Mouse (Mus musculus) neural tube, embryonic 12.5 days (tissue): Measurements from ENCODE around the gene Tmem129. TPM values are rescaled to one million over a fixed set of nuclear protein-coding genes. Genes with fewer than 3 reads are reported as not detected.

ENCODE experiments used
- ATAC-seq: fragments of 200-750 bp; cut with Nextera tagmentation; 2 replicates; pipeline ENCODE4 v1.8.0; 2017; ENCODE audit warnings: low read depth, mild to moderate bottlenecking, moderate TSS enrichment, moderate library complexity; ENCODE audit not compliant: low FRiP score
- H3K27ac ChIP-seq: fragments of 300-500 bp; sonication (generic); 2 replicates; pipeline ENCODE4 v1.5.1; 2016
- H3K27me3 ChIP-seq: fragments of 300-500 bp; sonication (generic); replicated peaks from 2 replicates; pipeline ENCODE4 v1.6.1; 2016; ENCODE audit warnings: mild to moderate bottlenecking
- H3K36me3 ChIP-seq: fragments of 300-500 bp; sonication (generic); 2 replicates; pipeline ENCODE4 v1.6.1; 2016; ENCODE audit warnings: mild to moderate bottlenecking
- H3K4me1 ChIP-seq: fragments of 300-500 bp; sonication (generic); 2 replicates; pipeline ENCODE4 v1.6.1; 2016
- H3K4me2 ChIP-seq: fragments of 300-500 bp; sonication (generic); replicated peaks from 2 replicates; pipeline ENCODE4 v1.6.1; 2016; ENCODE audit warnings: mild to moderate bottlenecking
- H3K4me3 ChIP-seq: fragments of 300-500 bp; sonication (generic); 2 replicates; pipeline ENCODE4 v1.5.1; 2016
- H3K9ac ChIP-seq: fragments of 300-500 bp; sonication (generic); 2 replicates; pipeline ENCODE4 v1.6.1; 2016; ENCODE audit warnings: mild to moderate bottlenecking
- H3K9me3 ChIP-seq: fragments of 300-500 bp; sonication (generic); 2 replicates; pipeline ENCODE4 v1.6.1; 2016; ENCODE audit warnings: mild to moderate bottlenecking
- WGBS: fragments of 180-500 bp; shearing (Covaris S2); methylation state at CpG from one replicate; pipeline ENCODE4 v1.1.7; 2016; 5-methylcytosine and 5-hydroxymethylcytosine counted together
- polyA plus RNA-seq: library from polyadenylated mRNA; unstranded; fragments of >200 nt; fragmentation: Nextera tagmentation; extraction: Ambion mirVana; gene quantifications from 2 replicates; pipeline ENCODE4 v1.2.1, GENCODE M21; 2016

Gene Tmem129
- polyA plus RNA-seq, 1 experiment from 2014 or later, result 31.5 TPM

- no peaks in the 10 kb centered on the region for H3K27me3 ChIP-seq
- H3K9ac ChIP-seq, result peak overlapping the region; percentile 57
- H3K9me3 ChIP-seq, result no peaks in the 10 kb centered on the region
- peak; percentile 29 for ATAC-seq
- no peaks in the 10 kb centered on the region for H3K36me3 ChIP-seq
- peaks cover 19% of the 10 kb centered on the region for H3K4me1 ChIP-seq
- WGBS, result 5% methylated on average over 9 of the region's 9 CpGs
- H3K27ac ChIP-seq, result no peak overlapping the region
- H3K4me2 ChIP-seq, result peak overlapping the region; percentile 81
- H3K4me3 ChIP-seq, result peak overlapping the region; percentile 74
Observed at GRCm38 (mm10) chr5:33630061-33630460, 28.2 kb downstream of the Tmem129 start.

GRCm38 (mm10) chr5:33629301-33629987 lies 28.8 kb downstream of the Tmem129 start, which contains the start of the genes Fam53a and Gm9903:
Fam53a (minus strand) TSS chr5:33629635.
Gm9903 (plus strand) TSS chr5:33629925.
- Histone ChIP-seq H3K27me3 (no peaks in the 10 kb centered on the region), H3K27ac (peak within 1 kb of the TSS; percentile 82), H3K36me3 (no peaks in the 10 kb centered on the region), H3K4me3 (peak within 1 kb of the TSS; percentile 74), H3K4me1 (peaks cover 19% of the 10 kb centered on the region), H3K9ac (peak within 1 kb of the TSS; percentile 61), H3K9me3 (no peaks in the 10 kb centered on the region), H3K4me2 (peak within 1 kb of the TSS; percentile 81)
- WGBS, result under 1% methylated on average over 99 of the region's 99 CpGs
- peak; percentile 96 for ATAC-seq

GRCm38 (mm10) chr5:33628820-33629300 lies 29.4 kb downstream of the Tmem129 start:
- peaks cover 19% of the 10 kb centered on the region for H3K4me1 ChIP-seq
- peak overlapping the region; percentile 82 for H3K27ac ChIP-seq
- WGBS, result 0% methylated on average over 24 of the region's 24 CpGs
- H3K9me3 ChIP-seq, result no peaks in the 10 kb centered on the region
- ATAC-seq, result no peak
- H3K9ac ChIP-seq, result peak overlapping the region; percentile 61
- H3K36me3 ChIP-seq, result no peaks in the 10 kb centered on the region
- H3K4me3 ChIP-seq, result peak overlapping the region; percentile 74
- H3K4me2 ChIP-seq, result peak overlapping the region; percentile 81
- no peaks in the 10 kb centered on the region for H3K27me3 ChIP-seq

- Histone ChIP-seq H3K4me3 (peak overlapping the region; percentile 15; the same call in 1 of the 2 replicates), H3K4me2 (peak overlapping the region; percentile 81), H3K27ac (no peak overlapping the region), H3K9ac (no peak overlapping the region), H3K36me3 (no peaks in the 10 kb centered on the region), H3K9me3 (no peaks in the 10 kb centered on the region), H3K4me1 (peaks cover 19% of the 10 kb centered on the region), H3K27me3 (no peaks in the 10 kb centered on the region)
- no peak for ATAC-seq
- WGBS, result 40% methylated on average over 4 of the region's 4 CpGs
Observed at GRCm38 (mm10) chr5:33627968-33628367, 30.2 kb downstream of the Tmem129 start.

- H3K4me1 ChIP-seq, result peaks cover 9% of the 10 kb centered on the region; the same call in 1 of the 2 replicates
- H3K27me3 ChIP-seq, result no peaks in the 10 kb centered on the region
- no peaks in the 10 kb centered on the region; the same call in 1 of the 2 replicates for H3K36me3 ChIP-seq
- H3K9ac ChIP-seq, result no peak overlapping the region
- no peaks in the 10 kb centered on the region for H3K9me3 ChIP-seq
- 84% methylated on average over 3 of the region's 3 CpGs for WGBS
- no peak overlapping the region for H3K27ac ChIP-seq
- H3K4me3 ChIP-seq, result no peak overlapping the region
- ATAC-seq, result no peak
- no peak overlapping the region for H3K4me2 ChIP-seq
Observed at GRCm38 (mm10) chr5:33623766-33624165, 34.5 kb downstream of the Tmem129 start.

- Histone ChIP-seq H3K4me1 (peaks cover under 1% of the 10 kb centered on the region; the same call in 1 of the 2 replicates), H3K9me3 (no peaks in the 10 kb centered on the region), H3K27me3 (no peaks in the 10 kb centered on the region), H3K36me3 (no peaks in the 10 kb centered on the region; the same call in 1 of the 2 replicates), H3K4me2 (no peak overlapping the region), H3K4me3 (no peak overlapping the region), H3K27ac (no peak overlapping the region), H3K9ac (no peak overlapping the region)
- WGBS, result 90% methylated on average over 2 of the region's 2 CpGs
- ATAC-seq, result no peak
Observed at GRCm38 (mm10) chr5:33622671-33623070, 35.5 kb downstream of the Tmem129 start.

GRCm38 (mm10) chr5:33614391-33614790 lies 43.8 kb downstream of the Tmem129 start:
- no peak for ATAC-seq
- no peaks in the 10 kb centered on the region for H3K9me3 ChIP-seq
- no peaks in the 10 kb centered on the region for H3K27me3 ChIP-seq
- H3K9ac ChIP-seq, result no peak overlapping the region
- H3K4me2 ChIP-seq, result no peak overlapping the region
- H3K4me3 ChIP-seq, result no peak overlapping the region
- H3K27ac ChIP-seq, result no peak overlapping the region
- H3K4me1 ChIP-seq, result no peaks in the 10 kb centered on the region
- 94% methylated on average over 6 of the region's 6 CpGs for WGBS
- peaks cover 23% of the 10 kb centered on the region; the same call in 1 of the 2 replicates for H3K36me3 ChIP-seq

DNA sequence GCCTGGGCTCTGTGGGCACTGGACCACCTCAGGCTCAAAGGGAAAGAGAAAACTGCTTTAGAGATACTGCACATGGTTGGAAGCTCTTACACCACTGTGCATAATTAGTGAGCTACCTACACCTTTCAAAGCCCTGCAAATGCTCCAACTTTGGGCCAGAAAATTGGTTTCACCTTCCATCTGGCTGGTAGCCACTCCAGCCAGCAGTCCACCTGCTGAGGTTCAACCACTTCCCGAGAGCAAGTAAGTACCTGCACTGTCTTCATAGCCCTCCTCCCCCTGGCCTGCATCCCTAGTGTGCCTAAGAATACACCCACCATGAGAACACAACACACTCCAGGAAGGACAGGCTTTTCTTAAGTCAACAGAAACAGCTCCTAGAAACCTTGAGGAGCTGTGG lies 46.4 kb downstream of the Tmem129 start:
- no peak overlapping the region for H3K27ac ChIP-seq
- H3K4me3 ChIP-seq, result no peak overlapping the region
- H3K9me3 ChIP-seq, result no peaks in the 10 kb centered on the region
- 90% methylated on average over 1 of the region's 1 CpGs for WGBS
- no peak for ATAC-seq
- H3K36me3 ChIP-seq, result peaks cover 46% of the 10 kb centered on the region
- H3K9ac ChIP-seq, result no peak overlapping the region
- no peaks in the 10 kb centered on the region for H3K4me1 ChIP-seq
- H3K27me3 ChIP-seq, result no peaks in the 10 kb centered on the region
- no peak overlapping the region for H3K4me2 ChIP-seq

DNA sequence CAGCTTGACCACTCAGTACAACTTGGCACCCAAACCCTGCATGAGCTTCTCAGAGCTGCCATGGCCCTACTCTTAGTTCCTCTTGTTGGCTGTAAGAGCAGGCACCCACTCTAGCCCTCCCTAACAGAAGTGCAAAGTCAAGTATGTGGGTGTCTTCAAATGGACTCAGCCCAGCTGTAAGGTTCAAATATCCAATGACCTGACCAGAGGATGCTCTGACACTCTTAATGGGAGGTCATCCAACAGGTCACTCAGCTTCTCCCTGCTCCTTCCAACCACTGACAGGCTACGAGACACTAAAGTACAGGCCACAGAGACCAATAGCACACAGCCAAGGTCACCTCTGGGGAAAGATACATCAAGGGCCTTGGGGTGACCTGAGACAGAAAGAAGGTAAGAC lies 49.0 kb downstream of the Tmem129 start:
- peaks cover 59% of the 10 kb centered on the region for H3K36me3 ChIP-seq
- no peak for ATAC-seq
- WGBS, result 91% methylated on average over 1 of the region's 1 CpGs

GRCm38 (mm10) chr5:33607434-33607833 lies 50.8 kb downstream of the Tmem129 start:
- no peaks in the 10 kb centered on the region for H3K27me3 ChIP-seq
- H3K4me1 ChIP-seq, result no peaks in the 10 kb centered on the region
- 95% methylated on average over 15 of the region's 15 CpGs for WGBS
- no peak overlapping the region for H3K27ac ChIP-seq
- no peak for ATAC-seq
- H3K4me2 ChIP-seq, result no peak overlapping the region
- no peak overlapping the region for H3K9ac ChIP-seq
- peaks cover 54% of the 10 kb centered on the region for H3K36me3 ChIP-seq
- H3K9me3 ChIP-seq, result no peaks in the 10 kb centered on the region
- H3K4me3 ChIP-seq, result no peak overlapping the region

More for the DNA sequence above, 49.0 kb downstream of the Tmem129 start:
- H3K27me3 ChIP-seq, result no peaks in the 10 kb centered on the region
- H3K27ac ChIP-seq, result no peak overlapping the region
- H3K4me1 ChIP-seq, result no peaks in the 10 kb centered on the region
- no peaks in the 10 kb centered on the region for H3K9me3 ChIP-seq
- no peak overlapping the region for H3K9ac ChIP-seq
- H3K4me2 ChIP-seq, result no peak overlapping the region
- no peak overlapping the region for H3K4me3 ChIP-seq

GRCm38 (mm10) chr5:33606631-33607030 lies 51.6 kb downstream of the Tmem129 start:
- WGBS, result 73% methylated on average over 7 of the region's 7 CpGs
- Histone ChIP-seq H3K4me2 (no peak overlapping the region), H3K4me3 (no peak overlapping the region), H3K36me3 (peaks cover 47% of the 10 kb centered on the region), H3K9me3 (no peaks in the 10 kb centered on the region), H3K27me3 (no peaks in the 10 kb centered on the region), H3K27ac (no peak overlapping the region), H3K4me1 (no peaks in the 10 kb centered on the region), H3K9ac (no peak overlapping the region)
- ATAC-seq, result no peak

GRCm38 (mm10) chr5:33605314-33605713 lies 52.9 kb downstream of the Tmem129 start:
- no peak overlapping the region for H3K4me2 ChIP-seq
- H3K27ac ChIP-seq, result no peak overlapping the region
- H3K27me3 ChIP-seq, result no peaks in the 10 kb centered on the region
- WGBS, result 91% methylated on average over 5 of the region's 5 CpGs
- no peaks in the 10 kb centered on the region for H3K9me3 ChIP-seq
- no peak for ATAC-seq
- no peak overlapping the region for H3K9ac ChIP-seq
- no peak overlapping the region for H3K4me3 ChIP-seq
- H3K36me3 ChIP-seq, result peaks cover 51% of the 10 kb centered on the region
- H3K4me1 ChIP-seq, result no peaks in the 10 kb centered on the region
